Mouse (Mus musculus) CH12.LX (cell line): ENCODE data around the gene Ppp1r27. TPM values are rescaled to one million over a fixed set of nuclear protein-coding genes. Genes with fewer than 3 reads are reported as not detected.

ENCODE experiments used
- DNase-seq: peaks from one replicate; pipeline ENCODE4 v3.0.0-alpha.2; 2013; ENCODE audit errors: extremely low read depth
- H3K27ac ChIP-seq: 2 replicates; pipeline ENCODE4 v1.5.1; 2012; ENCODE audit warnings: low read depth, mild to moderate bottlenecking, control low read depth, moderate library complexity; ENCODE audit not compliant: insufficient read depth
- H3K27me3 ChIP-seq: replicated peaks from 2 replicates; pipeline ENCODE3; 2012; ENCODE audit warnings: inconsistent platforms
- H3K36me3 ChIP-seq, 2 experiments: replicated peaks in 1 of 2; 2 replicates each; pipeline versions ENCODE3 to v1.6.1; 2012; ENCODE audit warnings: inconsistent platforms in 1 of 2, low read length in 1 of 2, mild to moderate bottlenecking in 1 of 2, mixed read lengths in 1 of 2, moderate library complexity in 1 of 2; ENCODE audit not compliant: control insufficient read depth in 1 of 2, insufficient read depth in 1 of 2
- H3K4me1 ChIP-seq, 2 experiments: 2 replicates each; pipeline ENCODE4 v1.6.1; 2012; ENCODE audit warnings: inconsistent platforms in 1 of 2, moderate library complexity in 1 of 2; ENCODE audit not compliant: insufficient read depth in 2 of 2, control insufficient read depth in 1 of 2
- H3K4me2 ChIP-seq: 2 replicates; pipeline ENCODE4 v1.6.1; 2012; ENCODE audit warnings: low read depth, mild to moderate bottlenecking, control low read depth; ENCODE audit not compliant: poor library complexity, insufficient read depth, severe bottlenecking
- H3K4me3 ChIP-seq, 3 experiments: fragments of 150-350 bp in 1 of 3; sonication (generic) in 1 of 3; replicated peaks in 1 of 3; 2 replicates each; pipeline versions ENCODE3 to v1.5.1; 2011 to 2012; ENCODE audit warnings: low read depth in 2 of 3, low read length in 2 of 3, mild to moderate bottlenecking in 2 of 3, moderate library complexity in 2 of 3, control low read depth in 1 of 3, improper control_type of control experiment in 1 of 3, inconsistent platforms in 1 of 3, mixed read lengths in 1 of 3; ENCODE audit not compliant: poor library complexity in 1 of 3
- H3K79me2 ChIP-seq: replicated peaks from 2 replicates; pipeline ENCODE4 v1.6.1; 2012; ENCODE audit warnings: mild to moderate bottlenecking, moderate library complexity; ENCODE audit not compliant: control insufficient read depth, poor library complexity, insufficient read depth, severe bottlenecking; ENCODE audit errors: extremely low read depth
- H3K9ac ChIP-seq: 2 replicates; pipeline ENCODE4 v1.6.1; 2012; ENCODE audit warnings: low read depth, mild to moderate bottlenecking, control low read depth, moderate library complexity; ENCODE audit not compliant: insufficient read depth
- H3K9me3 ChIP-seq: replicated peaks from 2 replicates; pipeline ENCODE3; 2012; ENCODE audit warnings: low read length, inconsistent platforms, mixed read lengths
- BHLHE40 ChIP-seq: IDR thresholded peaks from 2 replicates; pipeline ENCODE4 v1.6.1; 2011; ENCODE audit warnings: mild to moderate bottlenecking, low read depth, low read length, improper control_type of control experiment
- CHD1 ChIP-seq: IDR thresholded peaks from 2 replicates; pipeline ENCODE4 v1.6.1; 2012; ENCODE audit warnings: low read depth, low read length, improper control_type of control experiment, inconsistent platforms
- CHD2 ChIP-seq: IDR thresholded peaks from 2 replicates; pipeline ENCODE4 v1.6.1; 2011; ENCODE audit warnings: low read length, improper control_type of control experiment
- E2F4 ChIP-seq: IDR thresholded peaks from 2 replicates; pipeline ENCODE4 v1.6.1; 2011; ENCODE audit warnings: low read depth, low read length, improper control_type of control experiment; ENCODE audit not compliant: insufficient replicate concordance
- ELF1 ChIP-seq: IDR thresholded peaks from 2 replicates; pipeline ENCODE4 v1.6.1; 2014; ENCODE audit warnings: low read depth, mild to moderate bottlenecking, inconsistent platforms, low read length, improper control_type of control experiment
- EP300 ChIP-seq: IDR thresholded peaks from 2 replicates; pipeline ENCODE4 v1.6.1; 2011; ENCODE audit warnings: low read length, improper control_type of control experiment
- ETS1 ChIP-seq: conservative IDR thresholded peaks from 2 replicates; pipeline ENCODE4 v1.6.1; 2012; ENCODE audit warnings: low read depth, mild to moderate bottlenecking, inconsistent platforms, low read length, improper control_type of control experiment, moderate library complexity
- GABPA ChIP-seq: IDR thresholded peaks from 2 replicates; pipeline ENCODE4 v1.6.1; 2012; ENCODE audit warnings: low read depth, low read length, improper control_type of control experiment, inconsistent platforms; ENCODE audit not compliant: insufficient replicate concordance
- HCFC1 ChIP-seq: IDR thresholded peaks from 2 replicates; pipeline ENCODE4 v1.6.1; 2012; ENCODE audit warnings: low read depth, mild to moderate bottlenecking, inconsistent platforms, low read length, improper control_type of control experiment
- IRF4 ChIP-seq: IDR thresholded peaks from 2 replicates; pipeline ENCODE4 v1.6.1; 2014; ENCODE audit warnings: low read depth, mild to moderate bottlenecking, inconsistent platforms, low read length, improper control_type of control experiment
- KAT2A ChIP-seq: IDR thresholded peaks from 2 replicates; pipeline ENCODE4 v1.6.1; 2012; ENCODE audit warnings: low read length, improper control_type of control experiment, inconsistent platforms; ENCODE audit not compliant: insufficient replicate concordance
- MAFK ChIP-seq: IDR thresholded peaks from 2 replicates; pipeline ENCODE4 v1.6.1; 2011; ENCODE audit warnings: low read length, improper control_type of control experiment; ENCODE audit not compliant: insufficient replicate concordance
- MAX ChIP-seq: IDR thresholded peaks from 2 replicates; pipeline ENCODE4 v1.6.1; 2011; ENCODE audit warnings: low read length, improper control_type of control experiment
- MAZ ChIP-seq: IDR thresholded peaks from 2 replicates; pipeline ENCODE4 v1.6.1; 2012; ENCODE audit warnings: low read depth, mild to moderate bottlenecking, inconsistent platforms, low read length, improper control_type of control experiment, moderate library complexity
- MEF2A ChIP-seq: IDR thresholded peaks from 2 replicates; pipeline ENCODE4 v1.6.1; 2014; ENCODE audit warnings: low read depth, mild to moderate bottlenecking, inconsistent platforms, low read length, improper control_type of control experiment, borderline replicate concordance
- MXI1 ChIP-seq: IDR thresholded peaks from 2 replicates; pipeline ENCODE4 v1.6.1; 2011; ENCODE audit warnings: mild to moderate bottlenecking, low read depth, low read length, improper control_type of control experiment
- NELFE ChIP-seq: IDR thresholded peaks from 2 replicates; pipeline ENCODE4 v1.6.1; 2011; ENCODE audit warnings: low read depth, low read length, improper control_type of control experiment
- NRF1 ChIP-seq: IDR thresholded peaks from 2 replicates; pipeline ENCODE4 v1.6.1; 2014; ENCODE audit warnings: low read depth, mild to moderate bottlenecking, inconsistent platforms, low read length, improper control_type of control experiment, moderate library complexity
- POLR2A ChIP-seq: IDR thresholded peaks from 2 replicates; pipeline ENCODE4 v1.6.1; 2011; ENCODE audit warnings: low read depth, mild to moderate bottlenecking, improper control_type of control experiment, low read length
- POLR2AphosphoS2 ChIP-seq: IDR thresholded peaks from 2 replicates; pipeline ENCODE4 v1.6.1; 2011; ENCODE audit warnings: low read depth, low read length, improper control_type of control experiment
- RAD21 ChIP-seq: IDR thresholded peaks from 2 replicates; pipeline ENCODE4 v1.6.1; 2011; ENCODE audit warnings: low read depth, mild to moderate bottlenecking, low read length, improper control_type of control experiment, moderate library complexity
- RCOR1 ChIP-seq: conservative IDR thresholded peaks from 2 replicates; pipeline ENCODE4 v1.6.1; 2012; ENCODE audit warnings: low read depth, mild to moderate bottlenecking, inconsistent platforms, low read length, improper control_type of control experiment
- SIN3A ChIP-seq: IDR thresholded peaks from 2 replicates; pipeline ENCODE4 v1.6.1; 2012; ENCODE audit warnings: low read length, improper control_type of control experiment, inconsistent platforms
- SMC3 ChIP-seq: IDR thresholded peaks from 2 replicates; pipeline ENCODE4 v1.6.1; 2011; ENCODE audit warnings: low read depth, low read length, improper control_type of control experiment
- TBP ChIP-seq: conservative IDR thresholded peaks from 2 replicates; pipeline ENCODE4 v1.6.1; 2011; ENCODE audit warnings: low read depth, low read length, improper control_type of control experiment
- TCF12 ChIP-seq: IDR thresholded peaks from 2 replicates; pipeline ENCODE4 v1.6.1; 2014; ENCODE audit warnings: low read depth, mild to moderate bottlenecking, inconsistent platforms, low read length, improper control_type of control experiment
- USF2 ChIP-seq: conservative IDR thresholded peaks from 2 replicates; pipeline ENCODE4 v1.6.1; 2011; ENCODE audit warnings: low read depth, low read length, improper control_type of control experiment
- ZC3H11A ChIP-seq: IDR thresholded peaks from 2 replicates; pipeline ENCODE4 v1.6.1; 2012; ENCODE audit warnings: low read depth, mild to moderate bottlenecking, inconsistent platforms, low read length, improper control_type of control experiment
- ZKSCAN1 ChIP-seq: IDR thresholded peaks from 2 replicates; pipeline ENCODE4 v1.6.1; 2012; ENCODE audit warnings: low read depth, inconsistent platforms, low read length, improper control_type of control experiment, borderline replicate concordance
- ZMIZ1 ChIP-seq: IDR thresholded peaks from 2 replicates; pipeline ENCODE4 v1.6.1; 2012; ENCODE audit warnings: low read depth, mild to moderate bottlenecking, inconsistent platforms, low read length, improper control_type of control experiment
- dilution Hi-C: fragments of 300-500 bp; cut with MboI; formaldehyde crosslinking; loops from 2 replicates; pipeline ENCODE4 v1.14.3; 2020; ENCODE audit warnings: low sequenced_read_pairs; ENCODE audit not compliant: extremely low pct_unique_long_range_greater_than_20kb, extremely low pct_ligation_motif_present
- in situ Hi-C: fragments of 300-500 bp; cut with MboI; formaldehyde crosslinking; loops from 3 replicates; pipeline ENCODE4 v1.14.3; 2019; ENCODE audit warnings: low sequenced_read_pairs, low pct_ligation_motif_present, low pct_unique_long_range_greater_than_20kb, mixed read lengths
- polyA plus RNA-seq: library from polyadenylated mRNA; unstranded; fragments of >175 nt; gene quantifications from 2 replicates; pipeline ENCODE4 v1.2.1, GENCODE M21; 2012; ENCODE audit warnings: low read depth; ENCODE audit not compliant: insufficient read length
- total RNA-seq, 2 experiments: library from RNA; depleted of rRNA; stranded (reverse); fragments of 300-350 nt in 1 of 2; fragments of >200 nt in 1 of 2; gene quantifications; 2 replicates each; pipeline ENCODE4 v1.2.3; 2012 to 2014

Ppp1r27 gene
- total and polyA plus RNA-seq, 3 experiments = not detected

GRCm38 (mm10) chr11:120572752-120573584, 22.0 kb upstream of the Ppp1r27 start, which contains the start of gene P4hb:
Gene P4hb (minus strand): TSS chr11:120573253.
- H3K4me1 ChIP-seq = peaks cover 4 to 51% of the 10 kb centered on the region in 2 experiments
- no peaks in the 10 kb centered on the region for H3K9me3 ChIP-seq
- H3K27me3 ChIP-seq = no peaks in the 10 kb centered on the region
- peaks cover 39% of the 10 kb centered on the region for H3K79me2 ChIP-seq
- TF ChIP-seq SIN3A (peak; percentile 89), MAFK (no peak), MAZ (0 out of 2 replicates have a peak, but pooled peaks have one; percentile 31), NRF1 (peak; percentile 86), ZC3H11A (no peak), RCOR1 (0 out of 2 replicates have a peak, but pooled peaks have one; percentile 13), USF2 (no peak; the same call in 1 of the 2 replicates), GABPA (no peak), EP300 (no peak), NELFE (peak; percentile 100), ELF1 (peak; percentile 95), CHD2 (peak; percentile 78; the same call in 1 of the 2 replicates), POLR2A (peak; percentile 99), MEF2A (peak; percentile 28; the same call in 1 of the 2 replicates), MXI1 (peak; percentile 91), E2F4 (peak; percentile 95), BHLHE40 (peak; percentile 99), TBP (peak; percentile 95), HCFC1 (peak; percentile 72), TCF12 (peak; percentile 90), ZMIZ1 (peak; percentile 99), RAD21 (no peak), KAT2A (0 out of 2 replicates have a peak, but pooled peaks have one; percentile 52), SMC3 (no peak), CHD1 (no peak), ZKSCAN1 (no peak), POLR2AphosphoS2 (peak; percentile 95), ETS1 (peak; percentile 58), IRF4 (peak; percentile 68; the same call in 1 of the 2 replicates), MAX (peak; percentile 88)
- peak within 1 kb of the TSS; percentile 92 for H3K27ac ChIP-seq
- DNase-seq = peak; percentile 100
- in situ Hi-C loops = no loop called here
- peaks cover 36 to 48% of the 10 kb centered on the region in 2 experiments for H3K36me3 ChIP-seq
- H3K9ac ChIP-seq = peak within 1 kb of the TSS; percentile 98
- dilution Hi-C loops = no loop called here
- H3K4me3 ChIP-seq = peak within 1 kb of the TSS; percentile 81 to 93 (median 93)
- peak within 1 kb of the TSS; percentile 79 for H3K4me2 ChIP-seq
